Mouse (Mus musculus): ENCODE measurements around the gene Rgma.

Gene Rgma

DNA sequence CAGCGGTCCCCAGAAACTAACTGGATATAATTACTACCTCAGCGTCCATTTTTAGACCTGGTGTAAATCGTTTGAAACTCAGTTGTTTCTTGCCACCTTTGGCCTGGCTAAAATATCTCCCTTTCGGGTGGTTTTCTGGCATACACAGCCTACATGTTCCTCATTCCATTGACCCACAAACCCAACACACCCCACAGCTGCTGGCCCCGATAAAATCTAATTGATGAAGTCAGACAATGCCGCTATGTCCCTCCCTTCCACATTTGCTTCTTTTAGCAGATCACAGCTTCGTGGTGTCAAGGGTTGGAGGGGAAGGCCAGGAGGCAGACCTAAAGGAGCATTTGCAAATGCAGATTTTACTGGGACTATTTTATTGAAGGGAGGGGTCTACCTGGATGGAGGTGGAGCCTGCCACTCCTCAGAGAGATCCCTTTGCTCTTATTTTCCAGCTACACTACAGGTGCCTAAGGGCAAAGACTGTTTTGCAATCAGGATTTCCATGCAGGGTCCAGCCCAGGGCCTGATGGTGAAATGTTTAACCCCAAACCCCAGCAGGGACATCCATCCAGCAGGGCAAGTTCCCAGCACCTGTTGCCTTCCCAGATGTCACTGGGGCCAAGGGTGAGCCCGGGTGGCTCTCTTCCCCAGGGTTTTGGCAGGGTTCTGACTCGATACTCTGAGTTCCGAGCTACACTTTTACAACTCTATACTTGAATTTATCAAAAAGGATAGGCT lies 3.6 kb upstream of the Rgma start:
- no peak for DNase-seq (ENCODE audit: low spot score in 2 of 2)

DNA sequence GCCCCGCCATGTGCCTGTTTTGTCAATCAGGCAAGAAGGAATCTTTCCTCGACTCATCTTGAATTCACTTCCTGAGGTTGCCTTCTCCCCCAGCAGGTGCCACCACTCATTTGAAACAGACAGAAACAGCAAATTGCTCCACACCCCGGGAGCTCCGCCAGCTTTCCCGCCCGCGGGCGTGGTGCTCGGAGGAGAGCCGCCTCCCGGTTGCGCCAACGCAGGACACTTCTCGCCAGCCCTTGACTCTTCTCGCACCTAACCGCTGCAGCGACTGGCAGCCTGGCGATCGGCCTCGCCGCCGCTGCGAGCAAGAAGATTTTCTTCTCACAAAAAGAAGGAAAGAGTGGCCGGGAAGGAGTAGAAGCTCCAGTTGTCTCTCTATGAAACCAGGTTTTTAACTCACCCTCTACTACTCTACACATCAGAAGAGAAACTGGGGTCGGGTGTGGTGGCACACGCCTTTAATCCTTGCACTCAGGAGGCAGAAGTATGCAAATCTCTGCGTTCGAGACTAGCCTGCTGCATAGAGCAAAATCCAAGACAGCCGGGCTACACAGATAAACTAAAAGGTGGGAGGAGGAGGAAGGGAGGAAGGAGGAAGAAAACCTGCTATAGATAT lies 2.8 kb upstream of the Rgma start:
- DNase-seq (ENCODE audit: low spot score in 2 of 2): peak; percentile 77 to 78

DNA sequence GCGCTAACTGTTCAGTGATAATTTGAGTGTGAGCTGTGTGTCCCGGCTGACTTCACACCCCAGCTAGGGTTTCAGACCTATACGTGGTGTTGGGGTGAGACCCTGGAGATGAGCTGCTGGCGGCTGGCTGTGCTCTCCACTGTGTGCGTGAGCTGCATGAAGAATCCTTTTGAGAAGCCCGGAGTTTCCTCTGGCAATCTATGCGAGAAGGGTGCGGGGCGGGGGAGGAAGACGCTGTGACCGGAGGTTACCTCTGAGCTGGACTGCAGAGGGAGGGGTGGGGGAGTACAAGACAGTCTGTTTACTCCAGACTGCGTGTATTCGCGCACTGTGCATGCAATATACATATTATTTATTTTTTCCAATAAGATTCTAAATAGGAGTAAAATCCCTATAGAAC lies 582 bp upstream of the Rgma start:
- DNase-seq (ENCODE audit: low spot score in 2 of 2): no peak

DNA sequence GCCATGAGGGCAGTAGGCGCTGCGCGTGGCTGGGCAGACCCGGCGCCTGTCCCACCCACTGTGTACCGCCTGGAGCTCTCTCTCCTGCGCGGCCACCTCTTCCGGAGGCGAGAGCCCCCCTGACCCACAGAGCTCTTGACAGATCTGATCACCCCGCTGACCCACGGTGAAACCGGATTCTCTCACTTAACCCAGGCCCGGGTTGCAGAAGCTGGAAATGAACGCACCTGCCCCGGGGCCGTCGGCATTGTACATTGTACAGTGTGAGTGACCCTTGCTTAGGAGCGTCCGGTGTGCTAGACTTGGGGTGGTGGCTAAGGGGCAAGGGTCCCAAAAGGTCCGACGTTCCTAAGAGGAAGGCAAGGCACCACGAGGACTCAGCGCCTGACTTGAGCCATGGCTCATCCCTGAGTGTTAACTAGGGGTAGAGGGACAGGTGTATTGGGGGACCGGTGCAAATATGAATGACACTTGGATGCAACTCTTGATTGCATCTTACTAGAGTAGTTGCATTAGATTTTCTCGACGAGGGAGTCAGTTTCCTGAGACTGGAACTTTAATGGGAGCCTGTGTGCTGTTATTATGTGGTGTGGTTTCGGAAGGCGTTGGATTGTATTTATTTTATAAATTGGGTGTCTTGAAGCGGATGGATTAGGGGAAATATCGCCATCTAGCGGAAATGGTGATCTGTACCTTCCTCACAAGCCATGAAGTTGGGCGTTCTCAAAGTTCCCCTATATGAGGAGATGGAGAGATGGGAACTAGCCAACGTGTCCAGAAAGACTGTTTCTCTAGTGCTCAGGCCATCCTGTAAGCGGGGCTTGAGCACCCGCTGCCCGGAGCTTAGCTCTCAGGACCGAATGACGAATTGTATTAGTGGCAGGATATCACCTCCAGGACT lies 1.0 kb downstream of the Rgma start:
- DNase-seq (ENCODE audit: low spot score in 2 of 2): peak; percentile 87 to 89

DNA sequence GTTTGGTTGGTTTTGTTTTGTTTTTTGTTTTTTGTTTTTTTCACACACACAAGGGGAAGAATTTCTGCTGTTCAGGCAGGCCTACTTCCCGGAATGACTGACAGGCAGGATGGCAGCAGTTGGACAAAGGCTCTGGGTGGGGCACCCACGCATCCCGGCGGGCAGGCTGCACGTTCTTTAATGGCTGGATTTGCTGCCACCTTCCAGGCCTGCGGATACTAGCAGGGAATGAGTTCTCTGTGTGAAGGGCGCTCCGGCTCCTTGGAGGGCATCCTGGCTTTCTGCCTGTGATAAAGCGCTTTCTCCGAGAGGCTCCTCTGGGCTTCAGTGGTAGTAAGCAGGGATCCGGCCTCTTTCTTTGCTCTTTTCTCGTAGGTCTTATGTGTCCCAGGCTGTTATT lies 2.0 kb downstream of the Rgma start:
- DNase-seq (ENCODE audit: low spot score in 2 of 2): peak in 1 of 2 experiments; percentile 31

DNA sequence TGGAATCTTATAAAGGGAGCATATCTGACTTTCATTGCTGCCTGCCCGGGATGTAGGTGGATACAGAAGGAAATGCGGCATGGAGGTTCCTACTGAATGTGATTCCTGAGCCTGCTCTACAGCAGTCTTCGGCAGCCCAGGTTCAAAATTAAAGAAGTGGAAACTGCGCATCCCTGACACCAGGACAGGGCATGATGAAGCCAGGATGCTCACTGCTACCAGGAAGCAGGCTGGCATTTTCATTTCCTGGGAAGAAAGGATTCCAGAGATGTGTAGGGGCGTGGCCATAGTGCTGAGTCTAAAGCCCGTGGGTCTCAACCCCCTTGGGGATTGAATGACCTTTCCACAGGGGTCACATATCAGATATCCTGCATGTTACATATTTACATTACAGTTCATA lies 2.7 kb downstream of the Rgma start:
- DNase-seq (ENCODE audit: low spot score in 2 of 2): no peak

DNA sequence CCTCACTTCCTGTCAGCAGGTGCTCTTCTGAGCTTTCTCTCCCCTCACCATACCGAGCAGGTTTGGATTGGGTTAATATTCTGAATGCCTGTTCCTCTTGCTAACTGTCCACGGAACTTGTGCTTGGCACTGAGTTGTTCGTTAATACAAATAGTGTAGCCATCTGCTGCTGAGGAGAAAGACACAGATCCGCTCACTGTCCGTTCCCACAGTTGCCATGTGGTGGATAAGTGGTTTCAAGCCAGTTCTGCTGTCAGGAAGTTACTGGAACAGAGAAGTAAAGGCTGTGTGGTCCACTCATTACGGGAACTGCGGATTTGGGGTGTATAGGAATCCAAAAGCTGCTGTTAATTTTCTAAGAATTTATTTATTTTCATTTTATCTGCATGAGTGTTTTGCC lies 7.5 kb downstream of the Rgma start:
- no peak for DNase-seq (ENCODE audit: low spot score in 2 of 2)

DNA sequence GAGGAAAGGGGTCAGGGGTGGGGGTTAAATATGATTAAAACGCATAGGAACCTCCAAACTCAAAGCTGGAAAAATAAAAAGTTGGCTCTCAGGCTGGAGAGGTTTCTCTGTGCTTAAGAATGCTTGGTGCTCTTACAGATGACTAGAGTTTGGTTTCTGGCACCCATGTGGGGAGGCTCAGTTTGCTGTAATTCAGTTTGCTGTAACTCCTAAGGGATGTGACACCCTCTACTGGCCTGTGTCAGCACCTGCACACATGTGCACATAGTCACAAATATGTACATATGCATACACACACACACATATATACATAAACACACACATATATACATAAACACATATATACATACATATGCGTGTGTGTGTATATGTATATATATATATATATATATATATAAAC lies 13.6 kb downstream of the Rgma start:
- no peak for DNase-seq (ENCODE audit: low spot score in 2 of 2)

DNA sequence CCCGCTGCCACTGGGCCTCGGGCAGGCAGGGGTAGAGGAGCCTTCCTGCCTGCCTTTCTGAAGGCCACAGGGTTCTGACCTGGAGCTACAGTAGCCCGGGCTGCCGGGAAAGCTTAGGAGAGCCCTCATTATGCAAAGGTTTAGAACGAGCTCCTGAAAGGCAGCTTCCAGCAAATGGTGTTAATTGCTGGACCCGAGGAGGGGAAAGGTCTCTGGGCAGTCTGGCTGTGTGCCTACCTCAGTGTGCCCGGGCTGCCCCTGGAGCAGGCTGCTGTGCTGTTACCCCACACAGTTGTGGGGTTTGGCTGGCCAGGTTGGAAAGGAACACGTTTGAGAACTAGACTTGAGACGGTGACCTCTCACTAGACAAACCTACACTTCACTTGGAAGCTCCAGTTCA lies 14.1 kb downstream of the Rgma start:
- no peak for DNase-seq (ENCODE audit: low spot score in 2 of 2)

DNA sequence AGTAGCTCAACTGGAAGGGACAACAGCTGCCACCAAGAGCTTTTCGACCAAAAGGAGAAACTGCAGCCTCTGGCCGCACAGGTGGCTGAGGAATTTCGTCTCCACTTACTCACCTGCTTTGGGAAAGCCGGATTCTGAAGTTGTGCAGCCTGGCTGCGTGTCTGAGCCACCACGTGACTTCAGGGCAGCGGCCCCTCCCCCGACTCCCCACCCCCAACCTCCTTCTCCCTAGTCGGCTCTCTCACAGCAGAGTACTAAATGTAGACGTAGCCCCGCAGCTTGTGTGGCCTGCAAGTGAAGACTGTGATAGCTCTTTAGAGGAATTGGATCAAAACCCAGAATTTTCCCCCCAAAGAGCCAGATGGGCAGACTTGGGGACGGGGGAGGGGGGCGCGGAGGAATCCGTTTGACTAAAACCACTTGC lies 14.6 kb downstream of the Rgma start:
- DNase-seq (ENCODE audit: low spot score in 2 of 2): no peak

DNA sequence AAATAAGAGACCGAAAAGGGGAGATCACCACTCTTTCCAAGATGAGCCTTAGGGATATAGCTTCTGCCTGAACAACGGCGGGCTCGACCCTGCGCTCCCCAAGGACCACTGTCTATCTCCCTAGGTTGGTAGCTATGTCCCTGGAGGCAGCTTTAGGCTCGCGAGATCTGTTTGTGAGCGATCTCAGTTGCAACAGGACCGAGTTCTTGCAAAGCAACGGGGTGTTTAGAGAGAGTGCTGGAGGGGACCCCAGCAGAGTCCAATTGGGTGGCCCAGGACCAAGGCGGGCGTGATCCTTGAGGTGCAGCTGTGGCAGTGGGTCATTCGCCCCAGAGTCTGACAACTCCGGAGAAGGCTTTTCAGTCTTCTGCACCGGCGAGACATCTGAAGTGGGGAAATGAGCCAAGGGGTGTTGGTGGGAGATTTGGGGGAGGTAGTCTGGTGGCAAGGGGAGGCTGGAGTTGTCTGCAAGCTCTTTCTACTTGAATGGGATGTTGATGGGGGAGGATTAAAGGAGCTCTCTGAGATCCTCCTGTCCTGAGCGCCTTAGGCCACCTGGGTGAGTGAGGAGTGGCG lies 15.2 kb downstream of the Rgma start:
- no peak for DNase-seq (ENCODE audit: low spot score in 2 of 2)

DNA sequence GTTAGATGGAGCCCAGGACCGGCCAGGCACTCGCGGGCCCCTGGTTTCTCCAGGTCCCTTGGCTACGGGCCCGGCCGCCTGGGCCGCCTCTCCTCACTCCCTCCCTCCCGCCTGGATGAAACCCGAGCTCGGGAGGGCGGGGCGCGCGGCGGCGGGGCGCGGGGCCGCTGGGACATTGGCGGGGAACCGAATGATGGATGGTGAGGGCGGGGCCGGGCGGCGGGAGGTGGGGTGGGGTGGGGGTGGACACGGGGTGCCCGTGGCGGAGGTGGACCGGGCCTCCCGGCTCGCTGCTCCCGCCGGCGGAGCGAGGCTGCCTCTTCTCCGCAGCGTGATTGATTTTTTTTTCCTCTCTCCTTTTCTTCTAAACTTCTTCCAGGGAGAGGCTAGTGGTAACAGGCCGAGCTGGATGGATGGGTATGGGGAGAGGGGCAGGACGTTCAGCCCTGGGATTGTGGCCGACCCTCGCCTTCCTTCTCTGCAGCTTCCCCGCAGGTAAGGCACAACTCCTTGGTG lies 15.8 kb downstream of the Rgma start:
- DNase-seq (ENCODE audit: low spot score in 2 of 2): peak; percentile 72 to 73

DNA sequence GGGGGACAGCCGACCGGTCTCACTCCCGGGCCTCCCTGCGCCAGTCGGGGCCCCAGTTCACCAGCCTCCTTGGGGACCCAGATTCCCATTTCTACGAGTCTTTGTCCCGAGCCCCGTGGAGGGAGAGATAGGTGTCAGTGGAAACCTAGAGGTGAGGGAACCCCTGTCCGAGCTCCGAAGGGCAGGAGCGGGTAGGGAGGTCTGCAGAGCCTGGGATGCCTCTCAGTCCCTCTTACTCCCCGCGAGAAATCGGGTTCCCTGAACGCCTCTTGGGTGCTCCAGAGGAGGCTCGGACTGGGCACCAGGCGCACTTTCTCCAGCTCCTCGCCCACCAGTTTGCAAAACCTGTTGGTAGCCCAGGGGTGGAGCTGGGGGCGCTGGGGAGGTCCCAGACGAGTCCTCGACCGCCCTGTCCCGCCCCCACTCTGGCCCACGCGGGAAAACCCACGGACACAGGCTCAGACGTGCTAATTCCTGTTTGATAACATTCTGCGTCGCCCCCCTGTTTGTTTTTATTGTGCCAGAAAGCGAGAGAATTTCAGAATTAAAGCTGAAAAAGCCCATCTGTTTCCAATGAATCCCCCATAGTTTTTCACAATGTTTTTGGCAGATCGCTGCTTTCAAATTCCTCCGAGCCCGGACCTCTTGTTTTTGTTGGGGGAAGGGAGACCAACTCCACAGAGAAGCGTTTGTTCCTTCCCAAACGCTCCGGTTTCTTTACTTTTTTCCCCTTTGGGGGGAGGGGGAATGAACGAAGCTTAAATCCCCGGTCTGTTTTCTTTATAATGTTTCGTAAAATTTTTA lies 16.4 kb downstream of the Rgma start:
- DNase-seq (ENCODE audit: low spot score in 2 of 2): peak in 1 of 2 experiments; percentile 37

DNA sequence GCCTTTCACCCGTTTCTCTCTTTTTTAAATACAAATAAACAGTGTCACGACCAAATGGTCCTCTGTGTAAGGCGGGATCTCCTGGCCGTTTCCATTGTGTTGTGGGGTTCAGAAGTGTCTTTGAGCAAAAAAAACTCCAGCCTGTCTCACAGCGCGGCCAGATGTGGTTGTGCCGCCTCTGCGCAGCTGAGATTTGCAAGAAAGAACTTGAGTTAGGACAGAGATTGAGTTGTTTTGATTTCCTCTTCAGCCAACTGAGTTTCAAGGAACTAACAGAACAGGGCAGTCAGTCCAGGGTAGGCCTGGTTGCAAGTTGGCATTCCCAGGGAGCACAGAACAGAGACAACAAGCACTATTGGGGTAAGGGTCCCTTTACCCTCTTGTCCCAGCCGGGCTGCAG lies 17.1 kb downstream of the Rgma start:
- DNase-seq (ENCODE audit: low spot score in 2 of 2): no peak

DNA sequence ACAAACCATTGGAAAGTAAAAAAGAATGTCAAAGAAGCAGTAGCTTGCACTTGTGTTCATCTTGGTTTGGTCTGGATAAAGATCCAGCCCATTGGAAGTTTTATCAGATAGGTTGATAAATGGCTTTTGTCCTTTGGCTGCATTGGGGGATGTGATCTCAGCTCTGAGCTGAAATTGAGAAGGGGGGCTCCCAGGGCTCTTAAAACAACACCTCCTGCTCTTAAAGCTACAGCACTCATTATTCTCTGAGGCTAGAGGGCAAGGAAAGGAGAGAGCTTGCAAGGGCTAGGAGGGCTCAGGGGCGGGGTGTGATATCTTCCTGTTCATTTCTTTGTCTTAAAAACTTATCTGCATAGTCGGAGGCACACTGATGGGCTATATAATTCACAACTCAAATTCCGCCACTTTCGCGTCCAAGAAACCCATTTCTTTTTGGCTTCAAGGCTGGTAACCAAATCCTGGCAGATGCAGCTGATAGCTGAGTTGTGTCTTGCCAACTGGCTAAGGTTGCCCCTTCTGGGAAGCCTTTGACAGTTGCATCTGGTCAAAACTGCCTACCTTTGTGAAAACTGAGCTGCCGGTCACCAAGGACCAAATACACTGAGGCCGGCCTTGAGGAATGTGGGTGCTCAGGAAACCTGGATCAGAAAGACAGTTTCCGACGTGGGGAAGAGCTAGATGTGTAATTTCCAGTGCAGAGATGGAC lies 18.2 kb downstream of the Rgma start:
- DNase-seq (ENCODE audit: low spot score in 2 of 2): no peak

DNA sequence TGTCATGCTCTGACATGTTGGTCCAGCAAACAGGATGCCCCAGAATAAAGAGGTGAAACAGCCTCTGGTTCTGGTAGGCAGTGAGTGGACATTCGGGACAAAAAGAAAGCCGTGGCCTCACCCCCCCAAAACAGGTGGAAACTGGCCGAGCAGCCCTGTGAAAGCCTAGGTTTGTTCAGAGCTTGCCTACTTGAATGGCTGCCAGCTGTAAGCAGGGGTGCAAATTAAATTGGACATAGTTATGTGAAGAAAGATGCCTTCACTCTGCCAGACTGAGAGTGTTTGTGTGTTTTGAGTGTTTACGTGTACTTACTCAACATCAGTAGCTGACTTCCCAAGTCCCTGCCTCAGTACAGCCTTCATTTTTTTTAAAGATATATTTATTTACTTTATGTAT lies 18.7 kb downstream of the Rgma start:
- DNase-seq (ENCODE audit: low spot score in 2 of 2): no peak

DNA sequence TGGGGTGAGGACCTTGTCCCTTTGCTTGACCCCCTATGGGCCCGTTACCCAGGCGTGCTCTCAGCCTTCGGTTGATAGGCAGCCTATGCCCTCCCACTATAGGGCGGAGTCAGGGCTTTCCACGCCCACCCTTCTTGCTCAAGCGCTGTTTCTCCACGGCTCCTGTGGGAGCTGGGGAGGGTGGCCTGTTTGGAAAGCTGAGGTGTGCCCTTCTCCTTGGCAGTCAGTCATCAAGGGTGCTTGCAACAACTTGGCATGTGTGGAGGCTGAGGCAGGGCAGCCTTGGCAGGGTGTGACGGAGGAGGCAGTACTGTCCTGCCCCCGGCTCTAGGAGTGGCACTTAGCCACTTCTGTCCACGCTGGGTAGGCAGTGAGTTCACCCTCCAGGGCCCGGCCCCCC lies 23.0 kb downstream of the Rgma start:
- DNase-seq (ENCODE audit: low spot score in 2 of 2): no peak

DNA sequence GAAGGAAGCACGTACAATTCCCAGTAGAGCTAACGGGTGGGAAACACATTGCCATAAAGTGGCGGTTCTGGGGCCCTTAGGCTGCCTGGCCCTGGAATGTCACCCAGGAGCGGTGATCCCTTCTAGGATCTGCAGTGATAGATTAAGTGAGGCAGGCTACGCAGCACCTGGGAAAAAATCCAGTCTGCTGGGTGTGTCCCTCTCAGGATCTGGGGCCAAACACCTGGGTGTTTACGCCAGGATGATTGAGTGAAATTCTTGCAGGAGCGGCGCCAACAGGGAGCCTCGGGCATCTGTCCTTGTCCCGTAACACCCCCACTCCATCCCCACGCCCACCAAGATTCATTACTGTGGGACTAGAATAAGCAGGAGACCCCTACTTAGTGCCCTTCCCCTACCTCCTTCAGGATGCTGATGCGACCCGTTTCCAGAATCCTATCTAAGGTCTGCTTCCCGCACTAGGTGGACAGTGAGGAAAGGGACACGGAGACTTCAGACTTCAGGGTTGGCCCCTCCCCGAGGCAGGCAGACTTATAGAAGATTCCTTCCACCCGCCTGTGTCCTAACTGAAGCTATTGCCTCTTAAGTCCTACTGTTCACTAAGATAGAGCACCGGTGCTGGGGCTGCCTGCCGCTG lies 23.6 kb downstream of the Rgma start:
- DNase-seq (ENCODE audit: low spot score in 2 of 2): no peak

DNA sequence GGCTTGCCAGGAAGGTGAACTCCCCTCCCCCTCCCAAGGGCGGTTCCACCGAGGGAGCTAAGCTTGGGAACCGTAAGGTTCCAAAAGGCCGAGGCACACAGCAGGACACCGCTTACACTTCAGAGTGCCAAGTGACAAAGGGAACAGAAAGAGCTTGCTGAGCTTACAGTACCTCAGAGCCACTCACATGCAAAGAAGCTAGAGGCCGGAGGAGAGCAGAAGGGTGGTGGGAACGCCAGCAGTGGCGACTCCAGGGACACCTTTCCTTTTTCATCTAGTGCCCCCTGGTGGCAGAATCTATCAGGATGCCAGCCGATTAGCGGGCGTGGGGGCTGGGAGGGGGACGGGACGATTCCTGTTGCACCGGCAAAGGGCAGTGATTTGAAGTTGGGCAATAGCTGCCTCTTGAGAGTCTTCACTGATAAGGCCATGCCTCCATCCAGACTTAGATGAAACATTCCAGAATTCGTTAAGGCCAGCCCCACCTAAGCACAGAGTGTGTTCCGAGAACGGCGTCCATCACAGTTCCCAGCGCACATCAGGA lies 24.3 kb downstream of the Rgma start:
- peak; percentile 71 to 87 for DNase-seq (ENCODE audit: low spot score in 2 of 2)
